Mouse (Mus musculus): Measurements from ENCODE around the gene Krt15. TPM values are rescaled to one million over a fixed set of nuclear protein-coding genes. Genes with fewer than 3 reads are reported as not detected.

Krt15 gene
- polyA plus RNA-seq, 1 experiment from 2014 or later: 1.2 TPM

- peaks cover 12% of the 10 kb centered on the region; the same call in 1 of the 2 replicates for H3K4me1 ChIP-seq (replicated peaks; ENCODE audit: control insufficient read depth, insufficient read depth, low read length)
- H3K27ac ChIP-seq (ENCODE audit: low read depth, low read length): peak overlapping the region; percentile 58
- no peak overlapping the region for H3K9ac ChIP-seq (ENCODE audit: low read depth, low read length)
- H3K9me3 ChIP-seq (ENCODE audit: control insufficient read depth): no peaks in the 10 kb centered on the region
- 0 out of 2 replicates have a peak, but pooled peaks cover 4% of the 10 kb centered on the region for H3K27me3 ChIP-seq (replicated peaks; ENCODE audit: control insufficient read depth, insufficient read depth, low read length)
- H3K36me3 ChIP-seq (ENCODE audit: control insufficient read depth, insufficient read depth): no peaks in the 10 kb centered on the region; the same call in 1 of the 2 replicates
- ATAC-seq: peak; percentile 6; the same call in 1 of the 2 replicates
- H3K4me3 ChIP-seq (ENCODE audit: low read depth, low read length): no peak overlapping the region
- WGBS: 23% methylated on average over 5 of the region's 5 CpGs
- no peak overlapping the region for H3K4me2 ChIP-seq (replicated peaks; ENCODE audit: low read depth)
- no peak for TF ChIP-seq CTCF (IDR thresholded peaks at IDR 0.05; ENCODE audit: low read depth)
Measured at GRCm38 (mm10) chr11:100147566-100148353, 12.0 kb upstream of the Krt15 start.

- ATAC-seq: peak; percentile 62
- peak overlapping the region; percentile 83 for H3K27ac ChIP-seq (ENCODE audit: low read depth, low read length)
- 2% methylated on average over 13 of the region's 13 CpGs for WGBS
- H3K4me2 ChIP-seq (replicated peaks; ENCODE audit: low read depth): peak overlapping the region; percentile 70
- 0 out of 2 replicates have a peak, but pooled peaks have one; percentile 13 for TF ChIP-seq CTCF (IDR thresholded peaks at IDR 0.05; ENCODE audit: low read depth)
- H3K4me1 ChIP-seq (replicated peaks; ENCODE audit: control insufficient read depth, insufficient read depth, low read length): peaks cover 7% of the 10 kb centered on the region; the same call in 1 of the 2 replicates
- H3K9me3 ChIP-seq (ENCODE audit: control insufficient read depth): no peaks in the 10 kb centered on the region
- no peaks in the 10 kb centered on the region; the same call in 1 of the 2 replicates for H3K36me3 ChIP-seq (ENCODE audit: control insufficient read depth, insufficient read depth)
- peak overlapping the region; percentile 62 for H3K9ac ChIP-seq (ENCODE audit: low read depth, low read length)
- H3K27me3 ChIP-seq (replicated peaks; ENCODE audit: control insufficient read depth, insufficient read depth, low read length): 0 out of 2 replicates have a peak, but pooled peaks cover 4% of the 10 kb centered on the region
- H3K4me3 ChIP-seq (ENCODE audit: low read depth, low read length): peak overlapping the region; percentile 56
Measured at GRCm38 (mm10) chr11:100145858-100146560, 10.3 kb upstream of the Krt15 start.

- WGBS: 2% methylated on average over 20 of the region's 20 CpGs
- ATAC-seq: peak; percentile 20
- Histone ChIP-seq H3K27ac (ENCODE audit: low read depth, low read length) (peak overlapping the region; percentile 83), H3K4me2 (replicated peaks; ENCODE audit: low read depth) (peak overlapping the region; percentile 70), H3K4me3 (ENCODE audit: low read depth, low read length) (peak overlapping the region; percentile 56), H3K27me3 (replicated peaks; ENCODE audit: control insufficient read depth, insufficient read depth, low read length) (0 out of 2 replicates have a peak, but pooled peaks cover 4% of the 10 kb centered on the region), H3K4me1 (replicated peaks; ENCODE audit: control insufficient read depth, insufficient read depth, low read length) (peaks cover 7% of the 10 kb centered on the region; the same call in 1 of the 2 replicates), H3K9me3 (ENCODE audit: control insufficient read depth) (no peaks in the 10 kb centered on the region), H3K36me3 (ENCODE audit: control insufficient read depth, insufficient read depth) (no peaks in the 10 kb centered on the region; the same call in 1 of the 2 replicates), H3K9ac (ENCODE audit: low read depth, low read length) (peak overlapping the region; percentile 62)
- TF ChIP-seq CTCF (IDR thresholded peaks at IDR 0.05; ENCODE audit: low read depth): no peak
Measured at GRCm38 (mm10) chr11:100145104-100145503, 9.4 kb upstream of the Krt15 start.

GRCm38 (mm10) chr11:100140966-100141365 lies 5.2 kb upstream of the Krt15 start:
- no peak for TF ChIP-seq CTCF (IDR thresholded peaks at IDR 0.05; ENCODE audit: low read depth)
- Histone ChIP-seq H3K4me1 (replicated peaks; ENCODE audit: control insufficient read depth, insufficient read depth, low read length) (peaks cover 6% of the 10 kb centered on the region; the same call in 1 of the 2 replicates), H3K9ac (ENCODE audit: low read depth, low read length) (no peak overlapping the region), H3K27ac (ENCODE audit: low read depth, low read length) (no peak overlapping the region), H3K9me3 (ENCODE audit: control insufficient read depth) (no peaks in the 10 kb centered on the region), H3K27me3 (replicated peaks; ENCODE audit: control insufficient read depth, insufficient read depth, low read length) (0 out of 2 replicates have a peak, but pooled peaks cover 4% of the 10 kb centered on the region), H3K4me3 (ENCODE audit: low read depth, low read length) (no peak overlapping the region), H3K4me2 (replicated peaks; ENCODE audit: low read depth) (0 out of 2 replicates have a peak overlapping the region, but pooled peaks have one; percentile 10), H3K36me3 (ENCODE audit: control insufficient read depth, insufficient read depth) (no peaks in the 10 kb centered on the region; the same call in 1 of the 2 replicates)
- no peak for ATAC-seq
- 46% methylated on average over 21 of the region's 21 CpGs for WGBS

GRCm38 (mm10) chr11:100139391-100139790 lies 3.7 kb upstream of the Krt15 start:
- WGBS: 36% methylated on average over 2 of the region's 2 CpGs
- H3K4me3 ChIP-seq (ENCODE audit: low read depth, low read length): no peak overlapping the region
- H3K4me2 ChIP-seq (replicated peaks; ENCODE audit: low read depth): no peak overlapping the region
- no peaks in the 10 kb centered on the region; the same call in 1 of the 2 replicates for H3K36me3 ChIP-seq (ENCODE audit: control insufficient read depth, insufficient read depth)
- no peaks in the 10 kb centered on the region for H3K27me3 ChIP-seq (replicated peaks; ENCODE audit: control insufficient read depth, insufficient read depth, low read length)
- H3K27ac ChIP-seq (ENCODE audit: low read depth, low read length): peak overlapping the region; percentile 29; the same call in 1 of the 2 replicates
- TF ChIP-seq CTCF (IDR thresholded peaks at IDR 0.05; ENCODE audit: low read depth): no peak
- peaks cover 6% of the 10 kb centered on the region; the same call in 1 of the 2 replicates for H3K4me1 ChIP-seq (replicated peaks; ENCODE audit: control insufficient read depth, insufficient read depth, low read length)
- H3K9ac ChIP-seq (ENCODE audit: low read depth, low read length): no peak overlapping the region
- no peaks in the 10 kb centered on the region for H3K9me3 ChIP-seq (ENCODE audit: control insufficient read depth)
- ATAC-seq: peak; percentile 70

GRCm38 (mm10) chr11:100138809-100139208 lies 3.1 kb upstream of the Krt15 start:
- Histone ChIP-seq H3K27ac (ENCODE audit: low read depth, low read length) (peak overlapping the region; percentile 29; the same call in 1 of the 2 replicates), H3K36me3 (ENCODE audit: control insufficient read depth, insufficient read depth) (no peaks in the 10 kb centered on the region), H3K9me3 (ENCODE audit: control insufficient read depth) (no peaks in the 10 kb centered on the region), H3K4me2 (replicated peaks; ENCODE audit: low read depth) (no peak overlapping the region), H3K4me3 (ENCODE audit: low read depth, low read length) (no peak overlapping the region), H3K4me1 (replicated peaks; ENCODE audit: control insufficient read depth, insufficient read depth, low read length) (peaks cover 6% of the 10 kb centered on the region; the same call in 1 of the 2 replicates), H3K27me3 (replicated peaks; ENCODE audit: control insufficient read depth, insufficient read depth, low read length) (no peaks in the 10 kb centered on the region), H3K9ac (ENCODE audit: low read depth, low read length) (no peak overlapping the region)
- 27% methylated on average over 7 of the region's 7 CpGs for WGBS
- ATAC-seq: peak; percentile 80
- TF ChIP-seq CTCF (IDR thresholded peaks at IDR 0.05; ENCODE audit: low read depth): no peak
